Mouse (Mus musculus) G1E (cell line): ENCODE results near the gene Pdlim5.

ENCODE experiments used
- CTCF ChIP-seq: IDR thresholded peaks from 2 replicates; pipeline ENCODE4 v1.5.1; 2012; ENCODE audit warnings: low read depth, low read length, inconsistent platforms, mixed read lengths
- TAL1 ChIP-seq: conservative IDR thresholded peaks from 2 replicates; pipeline ENCODE4 v1.6.1; 2012; ENCODE audit warnings: low read depth, low read length, inconsistent platforms, mixed read lengths

- no peak for TF ChIP-seq CTCF
- TF ChIP-seq TAL1, result no peak
Measured at GRCm38 (mm10) chr3:142209981-142210380, 185.5 kb downstream of the Pdlim5 start.
